Mouse (Mus musculus) embryonic facial prominence, embryonic 13.5 days (tissue): Measurements from ENCODE around the gene Bcas3. TPM values are rescaled to one million over a fixed set of nuclear protein-coding genes. Genes with fewer than 3 reads are reported as not detected.

Experiments used
- ATAC-seq: fragments of 200-750 bp; cut with Nextera tagmentation; 2 replicates; pipeline ENCODE4 v1.8.0; 2017; ENCODE audit warnings: low read depth; ENCODE audit not compliant: insufficient number of reproducible peaks, insufficient read depth, low FRiP score, low TSS enrichment
- H3K27ac ChIP-seq: fragments of 300-500 bp; sonication (generic); 2 replicates; pipeline ENCODE4 v1.5.1; 2015; ENCODE audit warnings: moderate library complexity, mild to moderate bottlenecking, inconsistent platforms
- H3K27me3 ChIP-seq: fragments of 300-500 bp; sonication (generic); 2 replicates; pipeline ENCODE4 v1.6.1; 2015; ENCODE audit warnings: mild to moderate bottlenecking, inconsistent platforms
- H3K36me3 ChIP-seq: fragments of 300-500 bp; sonication (generic); 2 replicates; pipeline ENCODE4 v1.6.1; 2015; ENCODE audit warnings: mild to moderate bottlenecking, inconsistent platforms
- H3K4me1 ChIP-seq: fragments of 300-500 bp; sonication (generic); 2 replicates; pipeline ENCODE4 v1.6.1; 2015; ENCODE audit warnings: inconsistent platforms
- H3K4me2 ChIP-seq: fragments of 300-500 bp; sonication (generic); 2 replicates; pipeline ENCODE4 v1.6.1; 2015; ENCODE audit warnings: moderate library complexity, mild to moderate bottlenecking, inconsistent platforms
- H3K4me3 ChIP-seq: fragments of 300-500 bp; sonication (generic); 2 replicates; pipeline ENCODE4 v1.5.1; 2015; ENCODE audit warnings: mild to moderate bottlenecking, inconsistent platforms
- H3K9ac ChIP-seq: fragments of 300-500 bp; sonication (generic); 2 replicates; pipeline ENCODE4 v1.6.1; 2015; ENCODE audit warnings: mild to moderate bottlenecking, inconsistent platforms
- H3K9me3 ChIP-seq: fragments of 300-500 bp; sonication (generic); 2 replicates; pipeline ENCODE4 v1.6.1; 2016; ENCODE audit warnings: inconsistent platforms
- WGBS: fragments of 180-500 bp; shearing (Covaris S2); methylation state at CpG from one replicate; pipeline ENCODE4 v1.1.7; 2015; ENCODE audit warnings: mixed read lengths; 5-methylcytosine and 5-hydroxymethylcytosine counted together
- polyA plus RNA-seq: library from polyadenylated mRNA; unstranded; fragments of >200 nt; fragmentation: Nextera tagmentation; extraction: Ambion mirVana; gene quantifications from 2 replicates; pipeline ENCODE4 v1.2.1, GENCODE M21; 2015

The Bcas3 gene
- polyA plus RNA-seq, 1 experiment from 2014 or later: 33.1 TPM

DNA sequence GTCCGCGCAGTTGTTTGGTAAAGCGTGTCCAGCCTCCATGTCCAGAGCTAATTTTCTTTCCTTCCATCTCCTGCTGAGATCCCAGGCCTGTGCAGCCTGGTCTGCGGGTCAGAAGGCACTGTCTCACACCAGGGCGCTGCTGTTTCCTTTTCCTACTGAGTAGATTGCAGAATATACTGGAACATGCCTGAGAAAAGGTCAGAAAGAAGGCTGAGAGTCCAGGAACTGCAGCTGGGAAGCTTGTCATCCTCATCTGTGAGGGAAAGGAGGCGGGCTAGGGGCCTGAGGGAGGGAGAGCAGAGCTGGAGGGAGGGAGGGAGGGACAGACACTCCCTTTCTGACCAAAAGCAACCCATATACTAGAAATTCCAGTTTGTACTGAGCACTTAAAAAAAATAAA is 170.7 kb downstream of the Bcas3 start:
- Histone ChIP-seq H3K27ac (peak overlapping the region; percentile 86), H3K4me2 (peak overlapping the region; percentile 58), H3K4me3 (no peak overlapping the region; the same call in 1 of the 2 replicates), H3K36me3 (no peaks in the 10 kb centered on the region), H3K9me3 (no peaks in the 10 kb centered on the region), H3K4me1 (peaks cover 54% of the 10 kb centered on the region), H3K27me3 (no peaks in the 10 kb centered on the region), H3K9ac (peak overlapping the region; percentile 52; the same call in 1 of the 2 replicates)
- 30% methylated on average over 6 of the region's 6 CpGs for WGBS
- no peak for ATAC-seq

DNA sequence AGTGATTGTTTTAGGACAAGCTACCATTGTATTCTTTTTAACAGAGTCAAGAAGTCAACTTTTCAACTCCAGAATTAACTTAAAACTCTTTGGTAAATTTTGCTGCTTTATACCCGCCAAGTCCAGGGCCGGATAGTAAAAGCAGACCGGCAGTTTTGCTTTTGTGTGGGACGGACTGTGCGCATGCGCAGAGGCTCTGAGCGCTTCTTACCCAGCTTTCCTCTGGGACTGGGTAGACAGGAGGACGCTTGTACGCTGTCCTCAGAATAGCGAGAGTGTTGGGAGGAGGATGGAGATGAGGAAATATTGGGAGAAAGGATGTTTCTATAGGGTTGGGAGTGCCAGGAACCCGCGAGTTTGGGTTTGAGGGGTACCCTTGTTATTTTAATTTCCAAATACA is 171.2 kb downstream of the Bcas3 start:
- no peaks in the 10 kb centered on the region for H3K36me3 ChIP-seq
- no peaks in the 10 kb centered on the region for H3K27me3 ChIP-seq
- peak overlapping the region; percentile 58 for H3K4me2 ChIP-seq
- H3K9me3 ChIP-seq: no peaks in the 10 kb centered on the region
- WGBS: 8% methylated on average over 12 of the region's 12 CpGs
- peaks cover 54% of the 10 kb centered on the region for H3K4me1 ChIP-seq
- H3K27ac ChIP-seq: peak overlapping the region; percentile 84
- H3K4me3 ChIP-seq: peak overlapping the region; percentile 28
- ATAC-seq: no peak
- peak overlapping the region; percentile 64; the same call in 1 of the 2 replicates for H3K9ac ChIP-seq

DNA sequence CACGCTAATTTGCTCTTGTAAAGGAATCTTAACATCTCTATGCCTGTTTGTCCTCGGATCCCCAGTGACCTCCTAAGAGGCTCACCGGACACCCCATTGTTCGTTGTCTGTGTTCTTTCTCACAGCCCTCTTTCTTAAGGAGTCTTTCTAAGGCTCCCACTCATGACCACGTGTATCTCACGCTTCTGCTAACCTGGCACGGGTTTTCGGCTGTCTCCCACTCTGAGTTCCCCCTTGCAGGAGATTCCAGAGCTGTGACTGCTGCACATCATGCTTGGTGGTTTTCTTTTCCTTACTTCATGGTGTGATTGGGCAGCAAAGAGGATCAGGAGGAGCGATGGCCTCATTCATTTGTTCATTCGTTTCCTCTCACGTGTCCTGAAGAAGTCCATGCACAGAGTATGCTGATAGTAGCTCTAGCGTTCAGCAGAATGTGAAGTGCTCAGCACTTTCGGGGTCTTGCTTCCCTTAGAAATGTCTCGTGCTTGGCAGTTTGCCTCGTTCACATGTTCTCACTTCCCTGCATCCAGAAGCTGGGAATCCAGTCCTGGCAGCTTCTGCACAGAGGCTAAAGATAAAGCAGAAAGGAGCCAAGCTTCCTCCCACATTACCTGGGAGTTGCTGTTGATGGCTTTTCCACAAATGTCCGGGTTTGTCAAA is 172.0 kb downstream of the Bcas3 start:
- Histone ChIP-seq H3K27me3 (no peaks in the 10 kb centered on the region), H3K4me2 (peak overlapping the region; percentile 58), H3K27ac (peak overlapping the region; percentile 84), H3K9me3 (no peaks in the 10 kb centered on the region), H3K36me3 (no peaks in the 10 kb centered on the region), H3K4me3 (peak overlapping the region; percentile 6; the same call in 1 of the 2 replicates), H3K4me1 (peaks cover 54% of the 10 kb centered on the region), H3K9ac (peak overlapping the region; percentile 64; the same call in 1 of the 2 replicates)
- 9% methylated on average over 16 of the region's 16 CpGs for WGBS
- ATAC-seq: no peak

DNA sequence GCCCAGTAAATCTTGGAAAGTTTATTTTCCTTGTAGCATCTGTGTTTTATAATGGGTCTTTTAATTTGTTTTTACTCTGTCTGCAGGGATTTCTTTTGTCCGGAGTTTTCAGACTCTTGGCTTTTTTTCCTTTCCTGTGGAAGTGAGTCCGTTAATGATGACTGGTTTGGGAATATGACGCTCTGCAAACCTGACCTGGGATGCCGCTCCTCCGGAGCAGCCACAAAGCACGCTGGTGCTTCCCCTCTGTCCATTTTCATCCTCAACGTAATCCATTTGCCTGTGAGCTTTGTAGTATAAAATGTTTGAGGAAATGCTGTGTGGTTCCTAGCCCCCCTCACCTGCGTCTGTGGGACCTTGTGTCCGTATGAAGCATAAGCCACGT is 172.5 kb downstream of the Bcas3 start:
- Histone ChIP-seq H3K4me2 (peak overlapping the region; percentile 58), H3K27me3 (no peaks in the 10 kb centered on the region), H3K36me3 (no peaks in the 10 kb centered on the region), H3K4me1 (peaks cover 50% of the 10 kb centered on the region), H3K9me3 (no peaks in the 10 kb centered on the region), H3K27ac (peak overlapping the region; percentile 84), H3K4me3 (peak overlapping the region; percentile 17; the same call in 1 of the 2 replicates), H3K9ac (peak overlapping the region; percentile 64)
- no peak for ATAC-seq
- WGBS: 15% methylated on average over 10 of the region's 10 CpGs

DNA sequence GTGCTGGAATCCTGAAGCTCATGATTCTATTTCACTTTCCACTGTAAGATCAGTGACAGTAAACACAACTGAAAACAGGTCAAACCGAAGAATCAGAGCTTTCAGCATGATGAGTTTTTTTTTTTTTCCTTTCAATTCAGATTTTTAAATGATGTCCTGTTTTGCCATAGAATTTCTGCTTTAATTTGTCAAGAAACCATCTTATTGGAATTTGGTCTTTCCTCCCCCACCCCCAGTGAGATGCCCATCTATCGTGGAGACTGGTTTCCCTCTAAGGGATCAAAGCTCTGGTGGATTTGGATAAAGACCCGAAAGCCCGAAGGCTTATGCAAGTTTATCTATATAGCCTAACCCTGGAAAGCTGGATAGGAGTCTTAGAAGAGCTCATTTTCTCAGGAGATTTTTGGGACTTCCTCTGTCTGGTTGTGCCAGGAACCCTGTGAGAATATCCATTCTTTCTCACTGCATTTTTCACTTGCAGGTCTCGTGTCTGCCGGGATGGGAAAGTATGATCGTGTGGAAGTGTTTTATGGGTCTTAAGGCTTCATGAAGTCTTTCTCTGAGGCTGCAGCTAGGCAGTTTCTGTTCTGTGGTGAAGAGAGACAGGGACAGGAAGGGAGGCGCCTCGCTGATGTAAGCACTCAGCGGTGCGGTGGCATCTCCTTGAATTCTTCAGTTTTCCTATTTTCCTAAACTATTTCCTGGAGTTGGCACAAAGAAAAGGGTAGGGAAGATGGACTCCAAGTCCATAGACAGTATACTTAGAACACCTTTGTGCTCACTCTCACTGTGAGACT is 173.2 kb downstream of the Bcas3 start:
- Histone ChIP-seq H3K4me3 (peak overlapping the region; percentile 17; the same call in 1 of the 2 replicates), H3K27me3 (no peaks in the 10 kb centered on the region), H3K9me3 (no peaks in the 10 kb centered on the region), H3K36me3 (no peaks in the 10 kb centered on the region), H3K4me1 (peaks cover 48% of the 10 kb centered on the region), H3K27ac (peak overlapping the region; percentile 84), H3K4me2 (peak overlapping the region; percentile 58), H3K9ac (no peak overlapping the region)
- no peak for ATAC-seq
- WGBS: 29% methylated on average over 11 of the region's 11 CpGs

DNA sequence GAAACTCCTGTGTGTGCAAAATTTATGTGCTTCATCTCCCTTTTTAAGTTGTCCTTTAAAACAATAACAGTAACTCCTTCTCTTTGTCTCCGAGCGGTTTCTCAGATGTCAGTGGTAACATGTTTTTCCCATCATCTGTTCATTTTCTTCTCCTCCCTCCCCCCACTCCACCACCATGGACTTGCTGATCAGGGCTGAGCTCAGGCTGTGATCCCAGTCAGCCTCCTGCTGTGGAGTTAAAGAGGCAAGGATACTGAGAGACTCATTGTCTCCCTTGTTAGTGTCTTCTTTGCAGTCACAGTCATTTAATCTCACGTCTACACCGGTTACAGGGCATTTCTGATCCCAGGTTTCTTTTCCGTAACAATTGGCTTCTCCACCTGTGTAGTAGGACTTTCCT is 174.3 kb downstream of the Bcas3 start:
- peak overlapping the region; percentile 84 for H3K27ac ChIP-seq
- H3K9me3 ChIP-seq: no peaks in the 10 kb centered on the region
- no peaks in the 10 kb centered on the region for H3K36me3 ChIP-seq
- WGBS: 28% methylated on average over 5 of the region's 5 CpGs
- H3K9ac ChIP-seq: no peak overlapping the region
- peaks cover 51% of the 10 kb centered on the region for H3K4me1 ChIP-seq
- H3K4me3 ChIP-seq: no peak overlapping the region
- H3K4me2 ChIP-seq: no peak overlapping the region
- H3K27me3 ChIP-seq: no peaks in the 10 kb centered on the region
- no peak for ATAC-seq

DNA sequence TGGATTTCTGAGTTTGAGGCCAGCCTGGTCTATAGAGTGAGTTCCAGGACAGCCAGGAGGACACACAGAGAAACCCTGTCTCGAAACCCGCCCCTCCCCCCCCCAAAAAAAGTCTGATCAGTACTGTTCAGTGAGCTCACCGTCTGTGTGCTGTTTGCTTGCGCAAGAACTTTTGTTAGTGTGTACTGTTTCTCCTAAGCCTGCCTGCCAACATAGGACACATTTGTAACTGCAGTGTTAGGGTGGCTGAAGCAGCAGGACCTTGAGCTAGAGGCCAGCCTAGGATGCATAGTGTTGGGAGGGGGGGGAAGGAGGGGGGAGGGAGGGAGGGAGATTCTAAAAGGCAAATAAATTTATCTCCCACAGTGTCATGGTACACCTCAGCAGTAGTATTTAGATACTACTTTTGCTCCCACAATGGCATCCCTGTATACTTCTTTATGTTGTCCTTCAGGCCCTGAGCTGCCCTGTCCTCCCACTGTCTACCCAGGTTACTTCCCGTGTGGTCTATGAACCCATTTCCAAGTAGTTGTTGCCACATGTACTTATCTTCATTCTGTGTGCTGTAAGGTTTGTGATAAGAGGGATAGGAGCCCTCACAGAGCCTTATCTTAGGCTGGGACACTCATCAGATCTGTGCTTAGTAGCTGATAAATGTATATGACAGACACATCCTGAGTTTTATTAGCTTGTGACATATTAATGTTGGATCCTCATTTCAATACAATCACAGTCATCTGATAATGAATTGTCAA is 176.7 kb downstream of the Bcas3 start:
- Histone ChIP-seq H3K4me1 (peaks cover 40% of the 10 kb centered on the region), H3K4me3 (no peak overlapping the region), H3K9ac (no peak overlapping the region), H3K9me3 (no peaks in the 10 kb centered on the region), H3K27me3 (no peaks in the 10 kb centered on the region), H3K36me3 (no peaks in the 10 kb centered on the region), H3K27ac (no peak overlapping the region), H3K4me2 (no peak overlapping the region)
- no peak for ATAC-seq
- WGBS: 70% methylated on average over 5 of the region's 5 CpGs

DNA sequence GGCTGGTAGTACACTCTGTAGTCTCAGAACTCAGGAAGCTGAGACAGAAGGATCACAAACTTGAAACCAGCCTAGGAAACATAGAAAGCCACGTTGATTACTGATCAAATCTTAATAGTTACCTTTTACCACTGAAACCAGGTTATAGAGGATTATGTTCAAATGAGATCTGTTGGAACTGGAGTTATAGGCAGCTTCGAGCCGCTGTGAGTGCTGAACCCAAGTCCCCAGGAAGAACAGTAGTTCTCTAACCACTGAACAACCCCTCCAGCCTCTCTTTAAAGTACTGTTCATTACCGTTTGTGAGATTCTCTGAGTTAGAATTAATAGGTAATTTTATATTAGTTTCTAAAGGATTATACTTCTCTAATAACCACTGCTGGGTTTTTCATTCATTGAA is 188.0 kb downstream of the Bcas3 start:
- Histone ChIP-seq H3K4me2 (no peak overlapping the region), H3K4me1 (peaks cover 22% of the 10 kb centered on the region), H3K4me3 (no peak overlapping the region), H3K27me3 (no peaks in the 10 kb centered on the region), H3K9ac (no peak overlapping the region), H3K36me3 (no peaks in the 10 kb centered on the region), H3K27ac (peak overlapping the region; percentile 34; the same call in 1 of the 2 replicates), H3K9me3 (no peaks in the 10 kb centered on the region)
- WGBS: 69% methylated on average over 4 of the region's 4 CpGs
- no peak for ATAC-seq

DNA sequence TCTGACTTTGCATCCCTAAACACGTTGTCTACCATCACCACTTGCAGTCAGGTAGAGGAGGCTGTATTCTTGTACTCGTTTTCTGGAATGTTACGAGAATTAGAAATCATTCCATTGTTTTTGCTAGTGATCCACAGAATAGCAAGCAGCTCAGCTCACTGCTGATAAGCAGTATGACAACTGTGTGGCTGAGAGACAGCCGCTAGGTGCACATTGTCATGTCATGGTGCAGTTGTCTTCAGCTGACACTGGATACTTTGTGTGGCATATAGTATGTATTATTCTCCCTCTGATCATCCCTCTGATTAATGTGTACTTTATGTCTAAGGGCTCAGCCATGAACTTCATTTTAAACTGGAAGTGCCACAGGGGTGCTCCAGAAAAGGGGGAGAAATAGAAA is 190.3 kb downstream of the Bcas3 start:
- H3K36me3 ChIP-seq: no peaks in the 10 kb centered on the region
- H3K4me2 ChIP-seq: no peak overlapping the region
- ATAC-seq: no peak
- no peak overlapping the region for H3K9ac ChIP-seq
- WGBS: 73% methylated on average over 4 of the region's 4 CpGs
- no peaks in the 10 kb centered on the region for H3K9me3 ChIP-seq
- no peaks in the 10 kb centered on the region for H3K27me3 ChIP-seq
- no peak overlapping the region for H3K4me3 ChIP-seq
- H3K4me1 ChIP-seq: peaks cover 25% of the 10 kb centered on the region
- no peak overlapping the region for H3K27ac ChIP-seq

DNA sequence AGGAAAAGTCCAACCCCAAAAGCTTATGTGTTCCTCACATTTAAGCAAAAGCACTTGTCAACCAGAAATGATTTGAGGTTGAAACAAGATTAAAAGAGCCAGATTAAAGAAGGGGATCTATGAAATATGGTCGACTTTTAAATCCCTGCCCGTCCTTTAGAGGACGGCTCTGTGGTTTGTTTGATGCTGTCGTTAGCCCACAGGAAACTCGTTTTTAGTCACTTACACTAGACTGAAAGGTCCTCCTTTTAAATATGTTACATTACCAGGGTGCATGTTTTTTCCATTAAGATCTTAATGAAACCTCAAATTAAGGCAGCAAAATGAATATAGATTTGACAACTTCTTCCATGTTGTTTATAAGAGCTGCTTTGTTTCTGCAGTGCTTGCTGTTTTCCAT is 192.6 kb downstream of the Bcas3 start:
- Histone ChIP-seq H3K9me3 (no peaks in the 10 kb centered on the region), H3K27ac (no peak overlapping the region; the same call in 1 of the 2 replicates), H3K27me3 (no peaks in the 10 kb centered on the region), H3K36me3 (no peaks in the 10 kb centered on the region), H3K4me3 (no peak overlapping the region), H3K9ac (no peak overlapping the region), H3K4me1 (peaks cover 31% of the 10 kb centered on the region), H3K4me2 (no peak overlapping the region)
- 29% methylated on average over 5 of the region's 5 CpGs for WGBS
- ATAC-seq: no peak

DNA sequence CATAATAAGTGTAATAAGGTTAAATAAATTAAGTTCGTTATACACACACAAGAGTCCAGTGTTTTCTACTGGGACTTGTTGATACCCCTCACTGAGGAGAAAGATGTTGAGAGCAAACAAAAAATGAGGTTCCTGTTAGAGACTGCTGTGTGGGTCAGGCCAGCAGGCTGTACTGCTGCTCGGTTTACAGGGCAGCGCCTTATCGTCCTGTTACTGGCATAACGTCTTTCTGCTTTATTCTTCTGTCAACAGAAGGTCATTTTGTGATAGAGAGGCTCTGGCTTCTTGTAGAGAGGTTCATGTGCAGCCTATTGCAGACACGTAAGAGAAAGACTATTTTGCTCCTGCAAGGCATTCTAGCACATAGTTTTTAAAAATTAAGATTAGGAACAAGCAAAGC is 195.0 kb downstream of the Bcas3 start:
- Histone ChIP-seq H3K4me2 (no peak overlapping the region), H3K4me3 (no peak overlapping the region), H3K4me1 (peaks cover 19% of the 10 kb centered on the region), H3K27ac (no peak overlapping the region), H3K9me3 (no peaks in the 10 kb centered on the region), H3K9ac (no peak overlapping the region), H3K36me3 (no peaks in the 10 kb centered on the region), H3K27me3 (no peaks in the 10 kb centered on the region)
- WGBS: 50% methylated on average over 6 of the region's 6 CpGs
- ATAC-seq: no peak
